Mouse (Mus musculus) neural tube, embryonic 10.5 days (tissue): ENCODE measurements at regions not wholly inside any gene's neighbourhood (a gene's known extent, or its start where the extent isn't known, plus 50 kb on each side); places are given as distances from the start of the nearest gene placed in this dataset.
A peak's percentile ranks its signal among the peaks of the same experiment; 100 is the strongest.
"Not testable (repeated sequence)": the region's sequence is repeated elsewhere in the genome, so short reads cannot be mapped to it uniquely, and the experiment has no call there.

ENCODE experiments used
- DNase-seq: peaks from one replicate; pipeline ENCODE4 v3.0.0-alpha.2; 2017; ENCODE audit warnings: low spot score; ENCODE audit errors: extremely low spot score

DNA sequence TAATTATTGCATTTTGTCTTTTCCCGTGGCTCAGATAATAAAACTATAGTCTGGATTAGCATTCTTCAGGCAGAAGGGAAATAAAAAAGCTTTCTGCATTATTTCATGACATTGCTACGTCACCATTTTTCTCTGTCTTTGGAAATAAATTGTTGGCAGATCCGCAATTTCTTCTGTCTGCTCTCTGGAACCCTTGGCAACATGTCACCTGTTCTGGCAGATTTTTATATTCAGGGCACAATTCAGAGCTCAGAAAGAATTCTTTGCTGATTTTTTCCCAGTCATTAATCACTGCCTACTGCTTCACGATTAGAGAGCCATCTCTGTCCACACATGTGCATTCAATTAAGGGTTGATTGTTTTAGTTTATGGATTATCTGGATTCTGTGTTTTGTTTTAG lies 460.5 kb downstream of the Cdh8 start:
- no peak for DNase-seq

DNA sequence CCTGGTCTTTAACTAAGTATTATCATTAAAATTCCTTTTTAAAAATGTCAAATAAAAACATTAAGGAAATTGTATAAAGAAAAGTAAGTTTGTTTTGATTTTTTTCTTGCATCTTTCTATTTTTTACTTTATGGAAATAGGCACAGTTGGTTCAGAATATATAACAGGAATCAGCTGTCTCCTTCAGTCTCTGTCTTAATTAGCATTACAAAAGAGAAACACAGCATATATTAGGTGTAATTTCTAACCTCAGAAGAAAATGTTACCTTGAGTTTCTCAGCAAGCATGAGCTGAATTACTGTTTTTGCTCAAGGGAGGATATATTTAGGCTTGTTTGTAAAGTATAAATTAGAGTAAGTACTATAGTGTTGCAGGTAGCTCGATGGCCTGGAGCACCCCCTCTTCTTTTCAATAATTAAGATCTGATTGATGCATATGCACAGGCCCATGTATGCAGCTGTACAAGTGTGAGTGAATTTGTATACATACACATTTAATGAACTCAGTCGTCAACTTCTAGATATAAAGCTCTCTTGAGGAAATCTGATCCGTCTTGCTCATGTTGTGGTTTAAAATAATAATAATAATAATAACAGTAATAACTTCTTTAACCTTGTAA lies 503.0 kb downstream of the Cdh8 start:
- DNase-seq, result no peak

DNA sequence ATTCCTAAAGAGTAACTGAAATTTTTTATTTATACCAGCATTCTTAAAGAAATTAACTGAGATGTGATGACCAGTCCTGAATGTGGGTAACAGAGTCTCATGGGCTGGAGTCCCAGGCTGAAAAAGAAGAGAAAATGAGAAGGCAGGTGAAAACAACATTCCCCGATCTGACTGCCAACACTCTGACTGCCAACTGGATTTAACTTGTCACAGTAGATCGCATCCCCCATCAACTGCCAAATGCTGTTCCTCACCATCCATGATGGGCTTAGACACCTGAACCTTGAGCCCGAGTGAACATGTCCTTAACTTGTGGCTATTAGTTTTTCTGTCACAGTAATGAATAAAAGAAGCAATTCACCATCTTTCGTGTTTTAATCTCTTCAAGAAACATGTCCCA lies 522.9 kb downstream of the Cdh8 start:
- no peak for DNase-seq

- no peak for DNase-seq
Observed at GRCm38 (mm10) chr8:98861664-98862306, 554.5 kb downstream of the Cdh8 start.

- no peak for DNase-seq
Observed at GRCm38 (mm10) chr8:98861175-98861574, 555.1 kb downstream of the Cdh8 start.

- no peak for DNase-seq
Observed at GRCm38 (mm10) chr8:98860416-98860815, 555.9 kb downstream of the Cdh8 start.

GRCm38 (mm10) chr8:98829515-98829914 lies 586.8 kb downstream of the Cdh8 start:
- no peak for DNase-seq

GRCm38 (mm10) chr8:98829006-98829405 lies 587.3 kb downstream of the Cdh8 start:
- DNase-seq, result peak; percentile 12

DNA sequence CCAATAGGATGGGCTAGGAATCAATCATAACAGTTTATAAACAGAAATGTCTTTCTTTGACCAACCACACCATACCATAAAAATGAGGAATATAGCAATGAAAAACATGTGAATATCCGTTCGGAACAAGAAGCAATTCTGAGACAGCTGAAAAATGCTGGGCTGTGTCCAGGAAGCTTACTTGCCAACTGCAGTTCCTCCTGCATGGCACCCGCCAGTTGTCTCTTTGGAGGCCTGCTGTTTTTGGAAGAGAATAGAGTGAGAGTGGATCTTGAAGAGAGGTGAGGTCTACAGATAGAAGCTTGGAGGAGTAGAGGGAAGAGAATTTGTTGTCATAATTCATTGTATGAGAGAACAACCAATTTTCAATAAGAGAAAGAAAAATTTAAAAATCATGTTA lies 604.3 kb downstream of the Cdh8 start:
- DNase-seq, result no peak

- no peak for DNase-seq
Observed at GRCm38 (mm10) chr8:98797445-98797844, 618.8 kb downstream of the Cdh8 start.

- DNase-seq, result no peak
Observed at GRCm38 (mm10) chr8:98767036-98767435, 649.2 kb downstream of the Cdh8 start.

DNA sequence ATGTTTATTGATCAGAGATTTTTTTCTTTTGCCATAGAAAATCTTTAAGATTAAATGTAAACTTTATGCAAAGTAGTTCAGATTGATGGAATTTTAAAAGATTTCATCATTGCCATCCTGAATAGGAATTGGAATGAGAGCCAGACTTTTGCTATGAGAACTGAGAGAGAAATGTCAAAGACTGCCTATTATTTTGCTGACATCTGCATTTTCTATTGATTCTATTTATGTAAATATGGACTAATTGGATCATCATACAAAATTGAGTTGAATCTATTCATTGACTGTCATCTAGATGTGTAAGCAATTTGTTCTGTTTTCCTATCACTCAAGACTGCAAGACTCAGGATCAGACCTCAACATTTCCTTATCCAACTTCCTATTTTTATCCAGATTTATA lies 659.7 kb downstream of the Cdh8 start:
- no peak for DNase-seq

GRCm38 (mm10) chr8:98755795-98756194 lies 660.5 kb downstream of the Cdh8 start:
- DNase-seq, result no peak

DNA sequence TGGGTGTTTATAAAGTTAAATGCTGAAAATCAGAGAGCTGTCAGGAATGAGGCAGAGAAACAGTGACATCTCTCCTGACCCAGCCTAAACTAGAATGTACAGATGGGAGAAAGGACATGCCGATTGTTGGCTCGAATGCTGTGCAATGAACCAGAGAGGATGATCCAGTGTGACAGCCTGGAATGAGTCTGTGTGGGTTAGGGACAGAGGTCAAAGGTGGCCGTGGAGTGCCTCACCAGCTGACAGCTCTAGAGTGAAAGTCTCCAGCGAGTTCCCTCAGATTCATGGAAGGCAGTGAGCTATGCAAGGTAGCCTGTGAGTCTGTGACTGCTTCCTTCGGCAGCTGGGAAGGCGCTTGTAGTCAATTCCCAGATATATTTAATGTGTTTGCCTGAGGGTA lies 663.9 kb downstream of the Cdh8 start:
- DNase-seq, result peak; percentile 31

GRCm38 (mm10) chr8:98707753-98708152 lies 708.5 kb downstream of the Cdh8 start:
- no peak for DNase-seq

DNA sequence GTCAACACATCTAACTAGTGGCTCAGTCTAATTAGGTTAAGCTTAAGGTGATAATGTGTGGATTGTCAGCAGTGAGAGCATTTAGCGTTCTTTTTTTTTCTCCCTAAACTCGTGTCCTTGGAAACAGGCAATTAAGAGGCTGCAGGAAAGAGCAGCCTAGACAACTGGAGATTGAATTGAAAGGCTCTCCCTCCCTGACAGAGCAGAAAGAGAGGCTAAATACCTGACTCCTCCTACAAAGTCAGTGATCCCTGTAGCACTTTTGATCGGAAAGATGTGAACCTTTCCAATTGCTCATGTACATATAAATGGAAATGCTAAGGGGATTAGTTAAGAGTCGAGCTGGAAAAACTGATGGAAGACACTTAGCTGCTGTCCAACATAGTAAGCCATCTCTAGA lies 710.1 kb downstream of the Cdh8 start:
- DNase-seq, result no peak

DNA sequence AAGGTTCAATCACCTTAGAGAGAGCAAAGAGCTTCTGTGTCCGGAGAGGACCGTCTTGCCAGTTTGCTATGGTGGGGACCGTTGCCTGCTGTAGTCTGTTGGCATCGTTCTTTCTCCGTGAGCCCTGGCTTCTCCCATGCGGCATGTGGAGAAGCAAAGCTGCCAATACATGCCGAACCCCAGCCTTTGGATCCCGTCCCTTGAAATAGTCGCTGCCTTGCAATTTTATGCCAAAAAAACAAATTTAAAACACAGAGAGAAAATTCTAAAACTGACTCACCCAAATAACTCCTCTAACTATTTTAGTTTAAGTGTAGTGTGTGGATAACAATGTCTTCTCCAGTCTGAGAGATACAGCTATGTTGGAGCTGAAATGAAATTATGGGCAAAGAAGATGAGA lies 731.1 kb downstream of the Cdh8 start:
- no peak for DNase-seq

DNA sequence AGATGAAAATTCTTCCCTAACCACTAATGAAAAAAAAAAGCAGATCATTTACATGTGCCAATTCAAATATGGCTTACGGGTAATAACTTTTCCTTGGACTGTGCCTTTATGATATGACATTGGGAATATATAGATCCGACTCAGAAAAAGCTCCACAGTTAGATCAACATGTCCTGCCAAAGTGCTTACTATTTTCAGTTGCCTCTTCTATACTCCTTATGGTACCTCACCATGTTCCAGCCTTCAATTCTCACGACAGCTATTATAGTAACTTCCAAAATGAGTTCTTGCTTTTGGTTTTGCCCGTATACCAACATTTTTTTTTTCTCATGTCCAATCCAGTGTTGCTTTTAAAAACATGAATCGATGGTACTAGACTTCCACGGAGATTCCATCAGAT lies 731.7 kb downstream of the Cdh8 start:
- no peak for DNase-seq

DNA sequence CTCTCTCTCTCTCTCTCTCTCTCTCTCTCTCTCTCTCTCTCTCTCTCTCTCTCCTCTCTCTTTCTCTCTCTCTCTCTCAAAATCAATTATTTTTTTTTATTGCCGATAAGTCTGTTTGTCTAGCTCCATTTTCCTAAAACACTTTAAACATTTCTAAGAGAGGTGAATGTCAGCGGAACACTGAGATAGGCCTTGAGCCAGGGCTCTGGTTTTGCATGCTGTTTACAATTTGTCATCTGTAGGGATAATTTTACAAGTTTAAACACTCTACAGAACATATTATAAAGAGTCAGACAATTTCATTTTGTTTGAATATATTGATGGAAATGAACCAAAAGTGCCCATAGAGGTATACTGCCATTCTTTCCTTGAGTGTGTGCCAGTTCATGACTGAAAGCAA lies 736.2 kb downstream of the Cdh8 start:
- DNase-seq, result no peak

- DNase-seq, result no peak
Observed at GRCm38 (mm10) chr8:98659287-98659686, 757.0 kb downstream of the Cdh8 start.

DNA sequence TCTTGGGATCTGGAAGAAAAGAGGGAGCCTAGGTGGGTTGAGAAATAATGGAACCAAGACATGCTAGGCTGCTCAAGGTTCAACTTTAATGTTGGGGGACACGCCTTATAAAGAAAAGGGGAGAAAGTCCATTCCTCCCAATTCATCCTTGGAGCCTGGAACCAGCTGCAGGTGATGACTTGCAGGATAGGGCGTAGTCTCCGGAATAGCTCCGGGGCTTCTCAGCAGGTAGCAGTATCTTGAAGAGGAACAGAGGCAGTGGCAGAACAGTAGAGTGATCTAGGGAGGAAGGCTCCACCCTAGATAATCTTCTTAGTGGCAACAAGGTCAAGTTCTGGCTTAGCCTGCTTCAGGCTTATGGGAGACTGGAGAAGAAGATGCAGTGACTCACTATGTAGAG lies 764.0 kb downstream of the Cdh8 start:
- DNase-seq, result not testable (repeated sequence)

- no peak for DNase-seq
Observed at GRCm38 (mm10) chr8:98651010-98651409, 765.3 kb downstream of the Cdh8 start.

GRCm38 (mm10) chr8:98628151-98628550 lies 788.1 kb downstream of the Cdh8 start:
- no peak for DNase-seq
